Mouse (Mus musculus): ENCODE data around the gene Tubgcp4.

Tubgcp4 gene

DNA sequence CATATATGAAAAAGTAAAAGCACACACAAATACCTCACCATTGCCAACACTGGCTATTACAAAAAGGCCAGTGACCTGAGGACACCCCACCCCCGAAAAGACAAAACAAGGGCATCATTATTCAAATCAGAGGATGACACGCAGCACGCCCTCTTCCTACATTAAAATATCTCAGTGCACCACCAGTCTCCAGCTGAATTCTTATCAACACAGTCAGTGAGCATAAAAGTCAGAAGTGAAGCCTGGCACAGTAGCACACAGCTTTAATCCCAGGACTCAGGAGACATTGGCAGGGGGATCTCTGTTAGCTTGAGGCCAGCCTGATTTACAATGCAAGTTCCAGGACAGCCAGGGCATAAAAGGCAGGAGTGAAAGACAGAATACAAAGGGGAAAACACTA, 36.1 kb downstream of the Tubgcp4 start:
- no peak for DNase-seq

DNA sequence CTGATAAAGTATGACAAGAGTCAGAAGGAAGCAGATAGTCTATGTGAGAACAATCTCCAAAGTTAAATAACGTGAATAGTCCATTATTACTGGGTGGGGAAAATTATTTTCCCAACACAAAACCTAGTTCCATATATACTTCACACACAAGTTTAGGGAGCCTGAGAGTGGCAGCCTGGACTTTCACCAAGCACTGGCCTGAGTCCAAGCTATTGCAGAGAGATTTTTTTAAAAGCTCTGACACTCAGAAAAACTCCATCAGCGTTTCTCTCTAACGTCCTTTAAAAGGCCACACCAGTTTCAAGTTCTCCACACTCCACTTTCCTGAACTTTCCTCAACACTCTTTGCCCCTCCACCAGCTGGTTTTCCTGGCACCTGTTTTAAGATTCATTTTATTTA, 44.0 kb downstream of the Tubgcp4 start:
- DNase-seq: no peak

DNA sequence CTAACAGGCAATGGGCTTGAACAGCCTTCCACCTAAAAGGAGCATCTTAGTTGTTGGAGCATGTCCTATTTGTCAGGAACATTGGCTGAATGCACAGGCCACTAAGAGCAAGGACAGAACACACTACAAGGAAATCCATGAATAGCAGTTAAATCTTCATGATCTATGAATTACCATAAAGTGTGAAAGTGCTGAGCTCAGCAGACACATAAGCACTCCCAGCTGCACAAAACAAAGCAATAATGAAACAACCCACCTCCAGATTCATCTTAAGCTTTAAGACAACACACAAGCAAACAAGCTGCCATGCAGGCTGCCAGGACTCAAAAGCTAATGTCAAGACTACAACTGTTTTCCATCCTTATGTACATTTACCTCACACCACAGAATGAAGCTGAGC, 48.7 kb downstream of the Tubgcp4 start:
- no peak for DNase-seq

DNA sequence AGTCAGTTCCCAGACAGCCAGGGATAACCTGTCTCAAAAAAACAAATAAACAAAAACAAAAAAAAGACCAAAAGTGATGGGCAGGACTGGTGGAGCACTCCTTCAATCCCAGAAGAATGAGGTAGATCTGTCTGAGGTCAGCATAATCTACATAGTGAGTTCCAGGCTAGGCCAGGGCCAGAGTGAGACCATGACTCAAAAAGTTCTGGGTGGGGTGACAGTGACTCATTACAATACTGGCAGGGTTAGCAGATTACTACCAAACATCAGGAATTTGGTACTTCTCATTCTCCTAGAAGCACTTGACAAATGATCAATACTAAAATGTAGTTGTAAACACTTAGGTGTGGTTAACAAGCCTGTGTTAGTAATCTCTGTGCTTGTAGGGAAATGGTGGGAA, 49.5 kb downstream of the Tubgcp4 start:
- no peak for DNase-seq

DNA sequence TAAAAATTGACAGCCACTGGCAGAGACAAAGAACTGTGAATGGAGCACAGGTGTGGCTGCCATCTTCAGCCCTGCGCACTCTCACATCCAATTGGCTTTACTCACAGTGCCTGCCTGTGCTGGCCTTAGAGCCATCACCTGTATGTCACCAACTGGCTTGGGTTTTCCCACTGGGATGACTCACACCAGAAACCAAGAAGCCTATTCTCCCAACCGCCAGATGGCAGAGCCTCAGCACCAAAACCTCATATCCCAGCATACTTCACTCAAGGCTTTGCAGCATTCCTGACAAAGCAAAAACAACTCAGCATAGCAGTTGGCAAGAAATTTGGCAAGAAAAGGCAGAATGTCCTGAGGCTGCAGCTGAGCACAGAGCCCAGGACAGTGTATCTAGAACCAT, 52.6 kb downstream of the Tubgcp4 start:
- DNase-seq: no peak

DNA sequence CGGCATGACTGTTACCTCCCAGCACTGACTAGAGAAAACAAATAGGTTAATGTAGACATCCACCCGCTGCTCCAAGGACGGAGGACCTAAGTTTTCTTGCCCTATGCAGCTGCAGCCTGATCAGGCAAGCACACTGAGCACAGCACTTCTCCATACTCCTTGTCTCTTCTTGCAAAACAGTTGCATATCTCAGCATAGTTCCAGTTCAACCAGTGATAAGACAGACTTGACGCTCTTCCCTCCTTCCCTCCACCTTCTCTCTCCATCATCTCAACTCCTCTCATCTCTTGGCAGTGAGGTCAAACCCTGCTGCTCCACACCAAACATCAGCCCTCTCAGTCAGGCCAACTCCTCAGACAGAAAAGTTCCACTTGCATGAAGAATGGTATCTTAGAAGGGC, 57.7 kb downstream of the Tubgcp4 start:
- DNase-seq: no peak

DNA sequence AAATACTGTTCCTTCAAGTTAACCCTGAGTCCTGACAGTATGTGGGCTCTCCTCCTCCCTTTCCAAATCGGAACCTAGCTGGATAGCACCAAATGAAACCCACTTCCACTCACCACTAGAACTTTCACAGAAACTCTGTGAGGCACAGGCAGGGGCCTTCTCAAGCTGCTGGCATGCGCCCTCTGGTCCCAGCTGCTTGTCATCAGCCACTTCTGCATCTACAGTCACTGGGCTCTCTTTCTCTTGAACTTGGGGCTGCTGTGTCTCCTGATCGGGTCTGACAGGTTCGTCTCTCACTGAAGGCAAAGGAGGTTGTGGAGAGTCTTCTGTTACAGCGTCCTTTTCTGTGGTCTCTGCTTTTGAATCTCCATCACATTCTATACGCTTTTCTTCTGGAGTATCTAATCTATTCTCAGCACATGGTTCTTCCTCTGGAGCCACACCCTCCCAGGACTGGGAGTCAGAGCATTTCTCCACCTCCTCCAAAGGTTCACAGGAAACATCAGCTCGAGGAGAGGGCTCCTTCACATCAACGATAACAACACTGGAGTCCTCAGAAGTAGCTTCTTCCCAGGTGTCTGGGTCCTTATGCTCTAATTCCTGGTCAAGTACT, 65.1 kb downstream of the Tubgcp4 start:
- DNase-seq: no peak

DNA sequence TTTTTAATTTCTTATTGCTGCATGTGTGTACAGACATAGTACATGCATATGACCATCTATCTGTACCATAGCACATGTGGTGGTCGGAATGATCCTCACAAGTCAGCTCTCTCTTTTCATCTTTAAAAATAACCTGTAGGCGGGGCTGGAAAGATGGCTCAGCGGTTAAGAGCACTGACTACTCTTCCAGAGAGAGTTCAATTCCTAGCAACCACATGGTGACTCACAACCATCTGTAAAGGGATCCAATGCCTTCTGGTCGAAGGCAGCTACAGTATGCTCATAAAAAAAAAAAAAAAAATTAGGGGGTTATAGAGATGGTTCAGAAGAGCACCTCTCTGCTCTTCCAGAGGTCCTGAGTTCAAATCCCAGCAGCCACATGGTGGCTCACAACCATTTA, 69.0 kb downstream of the Tubgcp4 start:
- no peak for DNase-seq

DNA sequence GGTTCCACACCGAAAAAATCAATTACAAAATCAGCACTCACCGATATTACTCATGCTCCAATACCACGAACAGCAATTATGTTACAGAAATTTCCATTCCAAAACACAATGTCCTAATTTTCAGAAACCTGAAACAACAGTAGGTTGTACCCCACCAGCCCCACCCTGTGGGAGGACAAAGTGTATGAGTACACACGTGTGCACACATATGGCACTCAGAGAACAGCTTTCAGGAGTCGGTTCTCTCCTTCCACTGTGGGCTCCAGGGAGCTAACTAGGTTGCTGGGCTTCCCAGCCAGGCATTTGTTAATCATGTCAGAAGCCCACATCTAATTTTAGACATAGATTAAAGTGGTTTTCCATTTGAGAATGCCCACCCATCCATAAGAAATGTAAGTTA, 73.6 kb downstream of the Tubgcp4 start:
- DNase-seq: no peak

Data from thymus, postnatal 14 days (tissue).